Mouse (Mus musculus) limb, embryonic 13.5 days (tissue): ENCODE data around the gene Ndufb8. TPM values are rescaled to one million over a fixed set of nuclear protein-coding genes. Genes with fewer than 3 reads are reported as not detected.

ENCODE experiments used
- ATAC-seq: fragments of 200-750 bp; cut with Nextera tagmentation; 2 replicates; pipeline ENCODE4 v1.8.0; 2017; ENCODE audit warnings: low read depth, moderate number of reproducible peaks, moderate TSS enrichment; ENCODE audit not compliant: low FRiP score
- H3K27ac ChIP-seq: fragments of 300-500 bp; sonication (generic); 2 replicates; pipeline ENCODE4 v1.5.1; 2015; ENCODE audit warnings: inconsistent platforms, mild to moderate bottlenecking, moderate library complexity
- H3K27me3 ChIP-seq: fragments of 300-500 bp; sonication (generic); 2 replicates; pipeline ENCODE4 v1.6.1; 2015; ENCODE audit warnings: mild to moderate bottlenecking, inconsistent platforms
- H3K36me3 ChIP-seq: fragments of 300-500 bp; sonication (generic); 2 replicates; pipeline ENCODE4 v1.6.1; 2015; ENCODE audit warnings: inconsistent platforms, mild to moderate bottlenecking, moderate library complexity
- H3K4me1 ChIP-seq: fragments of 300-500 bp; sonication (generic); 2 replicates; pipeline ENCODE4 v1.6.1; 2015; ENCODE audit warnings: inconsistent platforms
- H3K4me2 ChIP-seq: fragments of 300-500 bp; sonication (generic); replicated peaks from 2 replicates; pipeline ENCODE4 v1.6.1; 2015; ENCODE audit warnings: inconsistent platforms, mild to moderate bottlenecking, moderate library complexity
- H3K4me3 ChIP-seq: fragments of 300-500 bp; sonication (generic); 2 replicates; pipeline ENCODE4 v1.5.1; 2015; ENCODE audit warnings: moderate library complexity, mild to moderate bottlenecking, inconsistent platforms
- H3K9ac ChIP-seq: fragments of 300-500 bp; sonication (generic); 2 replicates; pipeline ENCODE4 v1.6.1; 2015; ENCODE audit warnings: mild to moderate bottlenecking, inconsistent platforms
- H3K9me3 ChIP-seq: fragments of 300-500 bp; sonication (generic); 2 replicates; pipeline ENCODE4 v1.6.1; 2016; ENCODE audit warnings: inconsistent platforms
- WGBS: fragments of 180-500 bp; shearing (Covaris S2); methylation state at CpG from one replicate; pipeline ENCODE4 v1.1.7; 2015; 5-methylcytosine and 5-hydroxymethylcytosine counted together
- polyA plus RNA-seq: library from polyadenylated mRNA; unstranded; fragments of >200 nt; fragmentation: Nextera tagmentation; extraction: Ambion mirVana; gene quantifications from 2 replicates; pipeline ENCODE4 v1.2.1, GENCODE M21; 2015

The Ndufb8 gene
- polyA plus RNA-seq, 1 experiment from 2014 or later: 497 TPM

DNA sequence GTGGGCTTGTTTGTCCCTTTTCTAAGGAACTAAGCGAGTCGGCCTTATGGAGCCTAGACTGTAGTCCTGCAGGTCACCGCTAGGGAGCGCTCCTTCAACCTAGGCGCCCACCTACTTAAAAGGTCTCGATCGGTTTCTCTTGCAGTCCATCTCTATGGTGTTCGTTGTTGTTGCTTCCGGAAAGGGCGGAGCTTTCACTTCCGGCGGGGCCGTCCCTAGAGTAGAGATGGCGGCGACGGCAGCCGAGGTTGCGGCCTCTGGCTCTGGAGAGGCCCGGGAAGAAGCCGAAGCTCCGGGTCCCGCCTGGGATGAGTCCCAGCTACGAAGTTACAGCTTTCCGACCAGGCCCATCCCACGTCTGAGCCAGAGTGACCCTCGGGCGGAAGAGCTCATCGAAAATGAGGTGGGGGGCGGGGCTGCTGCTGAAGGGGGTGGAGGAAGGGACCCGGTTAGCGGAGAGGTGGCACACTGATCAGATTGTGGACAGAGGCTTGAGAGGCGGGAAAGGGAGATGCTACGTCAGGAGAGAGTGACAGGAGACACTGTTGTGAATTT is 7.5 kb upstream of the Ndufb8 start, which contains the start of gene Hif1an:
TSS of gene Hif1an (plus strand) at position 199 of the 555 bp plus-strand sequence.
- peak within 1 kb of the TSS; percentile 77 for H3K4me3 ChIP-seq
- H3K9ac ChIP-seq: peak within 1 kb of the TSS; percentile 82
- 0% methylated on average over 33 of the region's 33 CpGs for WGBS
- no peaks in the 10 kb centered on the region for H3K9me3 ChIP-seq
- peaks cover 6% of the 10 kb centered on the region; the same call in 1 of the 2 replicates for H3K27me3 ChIP-seq
- peaks cover 28% of the 10 kb centered on the region for H3K36me3 ChIP-seq
- peak; percentile 98 for ATAC-seq
- H3K4me1 ChIP-seq: peaks cover 25% of the 10 kb centered on the region
- H3K27ac ChIP-seq: peak within 1 kb of the TSS; percentile 73; the same call in 1 of the 2 replicates
- peak within 1 kb of the TSS; percentile 92 for H3K4me2 ChIP-seq

GRCm38 (mm10) chr19:44554490-44554860 is 765 bp downstream of the Ndufb8 start:
- H3K9ac ChIP-seq: peak overlapping the region; percentile 88
- no peak for ATAC-seq
- no peak overlapping the region for H3K27ac ChIP-seq
- H3K4me1 ChIP-seq: peaks cover 15% of the 10 kb centered on the region
- peaks cover 42% of the 10 kb centered on the region for H3K36me3 ChIP-seq
- no peaks in the 10 kb centered on the region for H3K9me3 ChIP-seq
- 5% methylated on average over 8 of the region's 8 CpGs for WGBS
- H3K4me3 ChIP-seq: peak overlapping the region; percentile 96
- H3K27me3 ChIP-seq: peaks cover 3% of the 10 kb centered on the region; the same call in 1 of the 2 replicates
- H3K4me2 ChIP-seq: peak overlapping the region; percentile 93

- Histone ChIP-seq H3K27ac (no peak overlapping the region), H3K4me1 (peaks cover 15% of the 10 kb centered on the region), H3K9me3 (no peaks in the 10 kb centered on the region), H3K36me3 (peaks cover 54% of the 10 kb centered on the region), H3K4me3 (no peak overlapping the region), H3K27me3 (peaks cover 1% of the 10 kb centered on the region; the same call in 1 of the 2 replicates), H3K9ac (no peak overlapping the region), H3K4me2 (no peak overlapping the region)
- ATAC-seq: no peak
- WGBS: 96% methylated on average over 4 of the region's 4 CpGs
Measured at GRCm38 (mm10) chr19:44553286-44553685, 2.0 kb downstream of the Ndufb8 start.

- Histone ChIP-seq H3K27ac (no peak within 1 kb of the TSS), H3K27me3 (no peaks in the 10 kb centered on the region), H3K36me3 (peaks cover 59% of the 10 kb centered on the region), H3K9me3 (no peaks in the 10 kb centered on the region), H3K4me2 (no peak within 1 kb of the TSS), H3K4me3 (no peak within 1 kb of the TSS), H3K4me1 (peaks cover 15% of the 10 kb centered on the region), H3K9ac (no peak within 1 kb of the TSS)
- no peak for ATAC-seq
- 96% methylated on average over 4 of the region's 4 CpGs for WGBS
Measured at GRCm38 (mm10) chr19:44552731-44553130, 2.5 kb downstream of the Ndufb8 start, which contains the start of gene Gm20538. Gm20538 (minus strand) TSS chr19:44552831.

GRCm38 (mm10) chr19:44545321-44546041 is 9.8 kb downstream of the Ndufb8 start, which contains the start of gene Sec31b:
Sec31b (minus strand) TSS chr19:44545864.
- peak; percentile 48 for ATAC-seq

DNA sequence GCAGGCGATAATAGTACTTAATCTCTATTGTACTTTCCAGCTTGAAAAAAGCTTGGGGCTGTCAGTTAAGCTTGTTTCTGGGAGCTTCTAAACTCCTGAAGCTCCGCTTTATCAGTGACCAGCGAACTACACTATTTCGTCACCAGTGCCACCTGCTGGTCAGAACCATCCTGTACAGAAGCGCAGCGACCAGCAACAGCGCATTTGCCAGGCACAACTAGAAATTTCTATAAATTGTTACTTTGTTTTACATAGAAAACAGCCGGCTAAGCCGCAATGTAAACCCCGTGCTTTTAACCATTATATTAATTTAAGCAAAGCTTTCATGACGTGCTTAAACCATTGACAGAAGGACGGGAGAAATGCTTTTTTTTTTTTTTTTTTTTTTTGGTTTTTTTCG is 10.5 kb downstream of the Ndufb8 start:
- peaks cover 20% of the 10 kb centered on the region for H3K36me3 ChIP-seq
- no peak overlapping the region for H3K27ac ChIP-seq
- peaks cover 34% of the 10 kb centered on the region for H3K27me3 ChIP-seq
- WGBS: 3% methylated on average over 13 of the region's 13 CpGs
- H3K4me1 ChIP-seq: peaks cover 8% of the 10 kb centered on the region
- H3K9ac ChIP-seq: no peak overlapping the region
- peak overlapping the region; percentile 51; the same call in 1 of the 2 replicates for H3K4me3 ChIP-seq
- ATAC-seq: no peak
- peaks cover 10% of the 10 kb centered on the region; the same call in 1 of the 2 replicates for H3K9me3 ChIP-seq
- H3K4me2 ChIP-seq: peak overlapping the region; percentile 84

More at GRCm38 (mm10) chr19:44545321-44546041, 9.8 kb downstream of the Ndufb8 start, which contains the start of gene Sec31b:
- Histone ChIP-seq H3K27me3 (peaks cover 34% of the 10 kb centered on the region), H3K4me3 (peak within 1 kb of the TSS; percentile 51), H3K27ac (no peak within 1 kb of the TSS), H3K9me3 (peaks cover 10% of the 10 kb centered on the region; the same call in 1 of the 2 replicates), H3K9ac (peak within 1 kb of the TSS; percentile 64), H3K4me2 (peak within 1 kb of the TSS; percentile 84), H3K36me3 (peaks cover 28% of the 10 kb centered on the region), H3K4me1 (peaks cover 8% of the 10 kb centered on the region)
- WGBS: 1% methylated on average over 47 of the region's 47 CpGs

DNA sequence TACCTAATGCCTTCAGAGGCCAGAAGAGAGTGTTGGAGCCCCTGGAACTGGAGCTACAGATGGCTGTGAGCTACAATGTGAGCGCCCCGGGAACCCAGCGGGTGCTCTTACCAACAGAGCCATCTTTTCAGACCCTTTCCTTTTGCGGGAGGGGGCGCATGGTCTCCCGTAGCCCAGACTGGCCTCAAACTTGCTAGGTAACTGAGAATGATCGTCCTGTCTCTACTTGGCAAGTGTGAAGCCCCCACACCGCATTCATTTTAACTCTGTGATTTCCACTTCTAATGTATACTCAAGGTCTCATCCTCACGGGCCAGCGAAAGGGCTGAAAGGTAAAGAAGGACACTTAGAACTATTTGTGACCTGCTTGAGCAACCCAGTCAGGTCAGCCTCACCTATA is 10.9 kb downstream of the Ndufb8 start:
- Histone ChIP-seq H3K36me3 (peaks cover 16% of the 10 kb centered on the region), H3K4me3 (no peak overlapping the region), H3K4me1 (peaks cover 8% of the 10 kb centered on the region), H3K4me2 (peak overlapping the region; percentile 84), H3K27me3 (peaks cover 34% of the 10 kb centered on the region), H3K27ac (no peak overlapping the region), H3K9ac (no peak overlapping the region), H3K9me3 (peaks cover 10% of the 10 kb centered on the region; the same call in 1 of the 2 replicates)
- WGBS: 63% methylated on average over 10 of the region's 10 CpGs
- ATAC-seq: no peak

GRCm38 (mm10) chr19:44542694-44543178 is 12.5 kb downstream of the Ndufb8 start:
- 89% methylated on average over 8 of the region's 8 CpGs for WGBS

DNA sequence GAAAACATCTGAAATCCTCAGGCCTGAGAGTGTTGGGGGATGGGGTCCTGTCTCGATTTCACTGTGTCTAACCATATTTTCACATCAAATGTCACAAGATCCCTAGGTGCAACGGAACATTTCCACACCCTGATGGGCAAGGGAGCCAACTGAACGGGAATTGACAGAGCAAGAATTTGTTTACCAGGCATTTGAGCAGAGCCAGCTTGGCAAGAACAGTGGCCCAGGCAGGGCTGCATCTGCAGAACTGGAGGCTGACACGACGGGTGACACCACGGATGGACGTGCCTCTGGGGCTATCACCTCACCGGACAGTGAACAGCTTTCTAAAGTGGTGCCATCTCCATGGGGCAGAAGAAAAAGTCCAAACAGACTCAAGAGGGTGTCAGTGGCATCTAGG is 17.8 kb downstream of the Ndufb8 start:
- H3K4me2 ChIP-seq: no peak overlapping the region
- ATAC-seq: no peak
- 83% methylated on average over 8 of the region's 8 CpGs for WGBS

More at GRCm38 (mm10) chr19:44542694-44543178, 12.5 kb downstream of the Ndufb8 start:
- no peak overlapping the region for H3K4me2 ChIP-seq
- H3K4me1 ChIP-seq: peaks cover 8% of the 10 kb centered on the region
- H3K27me3 ChIP-seq: peaks cover 34% of the 10 kb centered on the region
- H3K9me3 ChIP-seq: peaks cover 10% of the 10 kb centered on the region; the same call in 1 of the 2 replicates
- H3K9ac ChIP-seq: no peak overlapping the region
- no peak for ATAC-seq
- no peak overlapping the region for H3K27ac ChIP-seq
- no peak overlapping the region for H3K4me3 ChIP-seq
- H3K36me3 ChIP-seq: peaks cover under 1% of the 10 kb centered on the region; the same call in 1 of the 2 replicates

GRCm38 (mm10) chr19:44535376-44535775 is 19.9 kb downstream of the Ndufb8 start:
- H3K4me1 ChIP-seq: no peaks in the 10 kb centered on the region
- H3K4me2 ChIP-seq: no peak overlapping the region
- H3K27me3 ChIP-seq: peaks cover 6% of the 10 kb centered on the region
- no peaks in the 10 kb centered on the region for H3K36me3 ChIP-seq
- no peak overlapping the region for H3K27ac ChIP-seq
- no peak overlapping the region for H3K9ac ChIP-seq
- 28% methylated on average over 3 of the region's 3 CpGs for WGBS
- no peaks in the 10 kb centered on the region for H3K9me3 ChIP-seq
- no peak overlapping the region for H3K4me3 ChIP-seq
- ATAC-seq: no peak

More for the DNA sequence above, 17.8 kb downstream of the Ndufb8 start:
- no peak overlapping the region for H3K27ac ChIP-seq
- no peaks in the 10 kb centered on the region; the same call in 1 of the 2 replicates for H3K27me3 ChIP-seq
- H3K36me3 ChIP-seq: no peaks in the 10 kb centered on the region
- no peak overlapping the region for H3K4me3 ChIP-seq
- H3K4me1 ChIP-seq: no peaks in the 10 kb centered on the region
- peaks cover 10% of the 10 kb centered on the region; the same call in 1 of the 2 replicates for H3K9me3 ChIP-seq
- H3K9ac ChIP-seq: no peak overlapping the region

- no peak for ATAC-seq
- Histone ChIP-seq H3K9ac (no peak overlapping the region), H3K27me3 (peaks cover 6% of the 10 kb centered on the region), H3K4me3 (no peak overlapping the region), H3K4me2 (no peak overlapping the region), H3K27ac (no peak overlapping the region), H3K4me1 (no peaks in the 10 kb centered on the region), H3K9me3 (no peaks in the 10 kb centered on the region), H3K36me3 (no peaks in the 10 kb centered on the region)
- 82% methylated on average over 6 of the region's 6 CpGs for WGBS
Measured at GRCm38 (mm10) chr19:44530018-44530417, 25.2 kb downstream of the Ndufb8 start.
